Comparison of ENCODE assay signal across 8 mouse cellular contexts in genomic region chr11:88251972-88252766, GRCm38 (mm10). TPM values are rescaled to one million over a fixed set of nuclear protein-coding genes. Genes with fewer than 3 reads are reported as not detected.
DNase-seq lines count a peak whose midpoint lies in the region; ATAC-seq lines count a peak whose summit lies in the region.

No protein-coding gene starts in this region.

- H3K4me1 ChIP-seq in embryonic facial prominence, embryonic 10.5 days: peaks cover 47% of the 10 kb centered on the region
- peaks cover 45% of the 10 kb centered on the region for H3K4me1 ChIP-seq in midbrain, embryonic 12.5 days

- peaks cover 14% of the 10 kb centered on the region for H3K27me3 ChIP-seq in embryonic facial prominence, embryonic 10.5 days (replicated peaks; ENCODE audit: low read depth, poor library complexity, severe bottlenecking)
- H3K27me3 ChIP-seq in midbrain, embryonic 12.5 days: 0 out of 2 replicates have a peak, but pooled peaks cover 8% of the 10 kb centered on the region

- peak; percentile 70 for DNase-seq in adrenal gland, adult 8-10 months
- DNase-seq in embryonic facial prominence, embryonic 10.5 days (ENCODE audit: low spot score): peak; percentile 90
- peak; percentile 96 for DNase-seq in heart, adult 11 months
- peak; percentile 53 for DNase-seq in kidney, adult 11 months
- DNase-seq in left cerebral cortex, postnatal 4 days: peak; percentile 93
- DNase-seq in right cerebral cortex, postnatal 4 days: peak; percentile 91
- peak; percentile 70 for DNase-seq in yolk sac, embryonic 10.5 days (ENCODE audit: low spot score)

- ATAC-seq in midbrain, embryonic 12.5 days (ENCODE audit: low FRiP score, low read depth): peak; percentile 83

- peak overlapping the region; percentile 35 for H3K4me2 ChIP-seq in midbrain, embryonic 12.5 days (replicated peaks)

- H3K4me3 ChIP-seq in embryonic facial prominence, embryonic 10.5 days: peak overlapping the region; percentile 41
- no peak overlapping the region for H3K4me3 ChIP-seq in midbrain, embryonic 12.5 days

- H3K9ac ChIP-seq in midbrain, embryonic 12.5 days (replicated peaks): 0 out of 2 replicates have a peak overlapping the region, but pooled peaks have one; percentile 24

- intact Hi-C loops in left cerebral cortex, postnatal 4 days (cut with DNase I): loop anchor here (10.0 kb wide), 1 partner anchor 483 kb away; no protein-coding TSS in a partner anchor

- 13% methylated on average over 22 of the region's 22 CpGs for WGBS in embryonic facial prominence, embryonic 10.5 days
- WGBS in midbrain, embryonic 12.5 days: 12% methylated on average over 22 of the region's 22 CpGs

- peak overlapping the region; percentile 83 for H3K27ac ChIP-seq in embryonic facial prominence, embryonic 10.5 days (replicated peaks)
- peak overlapping the region; percentile 90 for H3K27ac ChIP-seq in midbrain, embryonic 12.5 days (replicated peaks)

- no peaks in the 10 kb centered on the region for H3K9me3 ChIP-seq in embryonic facial prominence, embryonic 10.5 days
- no peaks in the 10 kb centered on the region for H3K9me3 ChIP-seq in midbrain, embryonic 12.5 days

- no peaks in the 10 kb centered on the region for H3K36me3 ChIP-seq in embryonic facial prominence, embryonic 10.5 days (replicated peaks)
- H3K36me3 ChIP-seq in midbrain, embryonic 12.5 days: no peaks in the 10 kb centered on the region

RNA-seq across cellular contexts. Expression of gene Ccdc182, which starts 41.7 kb away (rescaled TPM):
- total RNA-seq in adrenal gland, adult 8-10 months (2022): under 1 TPM in 1 of 4 experiments, not detected in 3; 0.40 TPM
- 1.7 and 3.6 TPM in 2 replicates for polyA plus RNA-seq in embryonic facial prominence, embryonic 10.5 days (2016; fragmentation: Nextera tagmentation; extraction: Ambion mirVana)
- not detected for total RNA-seq in left cerebral cortex, postnatal 4 days (2021)
- polyA plus RNA-seq in midbrain, embryonic 12.5 days (2016; fragmentation: Nextera tagmentation; extraction: Ambion mirVana): 5.0 and 5.7 TPM in 2 replicates

RNA-seq across cellular contexts. Expression of gene Mrps23, which starts 48.0 kb away (rescaled TPM):
- total RNA-seq in adrenal gland, adult 8-10 months (2022): 100 to 1,000 TPM; 140 to 223 (median 182) TPM
- polyA plus RNA-seq in embryonic facial prominence, embryonic 10.5 days (2016; fragmentation: Nextera tagmentation; extraction: Ambion mirVana): 60.4 and 71.7 TPM in 2 replicates
- total RNA-seq in left cerebral cortex, postnatal 4 days (2021): 10 to 100 TPM; 55.2 to 65.1 TPM
- 69.5 and 71.1 TPM in 2 replicates for polyA plus RNA-seq in midbrain, embryonic 12.5 days (2016; fragmentation: Nextera tagmentation; extraction: Ambion mirVana)
